Mouse (Mus musculus): ENCODE measurements around the gene Ercc6l.

Ercc6l gene

DNA sequence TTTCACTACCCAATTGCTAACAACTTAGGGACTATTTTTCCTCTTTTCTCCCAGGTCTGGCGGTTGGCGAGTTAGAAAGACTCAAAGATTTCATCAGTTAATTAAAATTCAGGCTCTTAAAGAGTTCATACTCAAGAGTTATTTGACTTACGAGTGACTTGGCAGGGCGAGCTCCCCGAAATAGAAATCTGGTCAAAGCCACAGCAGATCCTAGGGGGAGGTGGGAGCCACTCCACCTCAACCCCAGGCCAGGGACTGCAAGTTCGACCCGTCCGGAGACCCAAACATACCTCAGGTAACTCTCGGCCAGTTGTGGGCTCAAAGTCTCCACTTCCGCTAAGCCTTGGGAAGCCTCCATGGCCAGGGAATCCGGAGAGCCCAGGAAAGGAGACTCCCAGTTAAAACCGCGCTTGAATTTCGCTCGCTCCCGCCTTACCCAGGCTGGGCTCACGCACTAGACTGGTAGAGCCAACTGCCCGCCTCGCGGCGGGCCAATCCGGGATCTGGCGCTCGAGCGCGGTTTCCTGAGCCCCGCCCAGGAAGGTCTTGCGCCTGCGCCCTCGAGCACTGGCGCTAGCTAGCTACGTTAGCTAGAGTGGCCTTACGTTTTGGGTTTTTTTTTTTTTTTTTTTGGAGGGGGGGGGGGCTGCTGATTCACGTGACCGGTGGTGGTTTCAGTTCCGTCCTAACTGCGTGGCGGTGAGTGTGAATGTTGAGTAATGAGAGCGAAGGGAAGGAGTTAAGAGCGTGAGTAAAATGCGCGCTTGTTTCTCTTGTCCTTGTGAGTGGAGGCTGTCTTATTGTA, at the start of gene Ercc6l:
TSS of gene Ercc6l (minus strand) at position 474 of the 805 bp plus-strand sequence.
- DNase-seq (ENCODE audit: low spot score) = peak; percentile 73

- no peak for DNase-seq (ENCODE audit: low spot score)
Measured at GRCm38 (mm10) chrX:102190840-102191239, 33.9 kb upstream of the Ercc6l start.

DNA sequence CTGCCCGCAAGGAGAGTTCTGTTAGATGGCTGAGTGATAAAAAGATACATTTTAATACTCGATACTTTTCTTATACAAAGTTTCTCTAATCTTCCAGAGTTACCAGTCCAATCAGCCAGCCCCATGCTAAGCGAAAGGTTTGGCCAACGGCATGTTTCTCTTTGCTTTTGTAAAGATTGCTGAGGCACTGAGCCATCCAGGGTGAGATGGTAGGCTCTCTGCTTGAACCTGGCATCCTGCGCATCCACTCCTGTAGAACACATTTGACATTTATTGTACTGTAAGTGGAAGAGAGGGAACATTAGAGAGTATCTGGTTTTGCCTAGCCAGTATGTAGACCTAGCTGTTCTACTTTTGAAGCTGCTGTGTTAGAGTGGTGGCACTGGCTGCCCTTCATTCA, 32.7 kb upstream of the Ercc6l start:
- no peak for DNase-seq (ENCODE audit: low spot score)

DNA sequence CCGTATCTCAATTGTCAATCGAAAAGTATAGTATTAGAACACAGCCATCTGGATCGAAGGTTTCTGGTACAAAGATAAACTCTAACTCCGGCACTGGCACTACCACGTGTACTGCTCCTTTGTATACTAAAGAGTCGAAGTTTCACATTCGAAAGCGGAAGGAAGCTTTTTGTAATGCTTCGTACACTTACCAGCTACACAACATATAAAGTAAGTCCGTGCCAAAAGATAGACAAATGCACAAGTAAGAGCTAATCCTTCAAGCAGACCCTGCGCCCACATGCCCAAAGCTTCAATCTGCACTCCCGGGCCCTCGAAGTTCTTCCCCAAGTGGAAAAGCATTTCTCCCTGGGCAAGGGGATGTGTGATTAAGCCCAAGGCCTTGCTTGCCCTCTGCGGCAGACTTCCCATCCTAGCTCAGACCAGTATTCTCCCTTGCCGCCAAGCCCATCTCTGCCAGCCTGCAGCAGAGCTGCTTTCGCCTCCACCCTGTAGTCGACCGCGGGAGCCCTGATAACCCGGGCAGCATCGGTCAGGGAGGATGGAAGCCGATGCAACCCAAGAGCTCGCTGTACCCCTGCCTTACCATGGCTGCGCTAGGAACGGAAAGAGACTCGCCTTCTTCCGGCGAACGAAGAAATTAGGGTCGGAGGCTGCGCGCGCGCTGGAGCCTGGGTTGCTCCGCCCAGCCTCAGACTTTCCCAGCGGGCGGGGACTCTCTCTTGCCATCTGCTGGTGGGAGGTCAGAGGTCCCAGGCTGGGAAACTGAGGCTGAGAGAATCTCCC, 32.0 kb upstream of the Ercc6l start, which contains the start of gene Rps4x:
TSS of gene Rps4x (minus strand) at position 683 of the 786 bp plus-strand sequence.
- peak; percentile 38 for DNase-seq (ENCODE audit: low spot score)

DNA sequence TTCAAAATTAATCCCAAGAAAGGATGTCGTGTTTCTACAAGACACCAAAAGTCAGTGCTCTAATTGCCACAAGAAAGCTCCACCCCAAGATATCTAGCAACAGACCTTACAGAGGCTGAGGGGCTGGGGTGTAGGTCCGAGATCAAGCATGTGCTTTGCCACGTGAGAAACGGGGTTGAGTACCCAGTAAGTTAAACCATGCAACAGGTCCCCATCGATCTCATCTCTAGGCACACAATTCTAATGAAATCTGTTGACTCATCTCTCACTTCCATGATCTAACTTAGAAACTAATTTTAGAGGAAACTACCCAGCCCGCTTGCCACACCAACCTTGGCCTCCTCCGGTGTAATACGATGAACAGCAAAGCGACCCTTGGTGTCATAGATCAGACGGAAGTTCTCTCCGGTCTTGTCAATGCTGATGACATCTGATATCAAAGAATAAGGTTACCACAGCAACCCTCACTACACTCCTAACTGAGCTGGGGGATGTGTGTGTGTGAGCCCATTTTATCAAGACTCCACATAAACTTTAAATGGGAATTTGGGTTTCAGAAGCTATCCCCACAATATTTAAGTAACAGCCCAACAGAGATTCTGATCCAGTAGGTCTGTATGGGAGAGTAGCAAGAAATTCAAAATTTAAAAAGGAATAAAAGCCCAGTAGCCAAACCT, 30.3 kb upstream of the Ercc6l start:
- no peak for DNase-seq (ENCODE audit: low spot score)

DNA sequence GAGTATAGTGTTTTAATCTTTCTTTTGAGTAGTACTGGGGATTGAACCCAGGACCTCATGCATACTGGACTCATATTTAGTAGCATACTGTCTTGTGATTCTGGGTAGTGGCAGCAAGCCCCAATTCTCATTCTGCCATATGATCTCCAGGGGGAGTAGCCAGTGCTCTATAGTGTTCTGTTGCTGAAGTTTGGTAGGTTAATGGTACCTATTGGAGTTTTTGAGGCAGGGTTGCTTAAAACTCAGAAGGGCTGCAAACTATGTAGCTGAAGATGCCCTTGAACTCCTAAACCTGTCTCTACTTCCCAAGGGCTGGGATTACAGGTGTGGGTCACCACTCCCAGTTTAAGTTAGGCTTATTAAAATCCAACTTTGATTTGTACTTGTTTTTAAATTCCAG, 25.7 kb upstream of the Ercc6l start:
- no peak for DNase-seq (ENCODE audit: low spot score)

DNA sequence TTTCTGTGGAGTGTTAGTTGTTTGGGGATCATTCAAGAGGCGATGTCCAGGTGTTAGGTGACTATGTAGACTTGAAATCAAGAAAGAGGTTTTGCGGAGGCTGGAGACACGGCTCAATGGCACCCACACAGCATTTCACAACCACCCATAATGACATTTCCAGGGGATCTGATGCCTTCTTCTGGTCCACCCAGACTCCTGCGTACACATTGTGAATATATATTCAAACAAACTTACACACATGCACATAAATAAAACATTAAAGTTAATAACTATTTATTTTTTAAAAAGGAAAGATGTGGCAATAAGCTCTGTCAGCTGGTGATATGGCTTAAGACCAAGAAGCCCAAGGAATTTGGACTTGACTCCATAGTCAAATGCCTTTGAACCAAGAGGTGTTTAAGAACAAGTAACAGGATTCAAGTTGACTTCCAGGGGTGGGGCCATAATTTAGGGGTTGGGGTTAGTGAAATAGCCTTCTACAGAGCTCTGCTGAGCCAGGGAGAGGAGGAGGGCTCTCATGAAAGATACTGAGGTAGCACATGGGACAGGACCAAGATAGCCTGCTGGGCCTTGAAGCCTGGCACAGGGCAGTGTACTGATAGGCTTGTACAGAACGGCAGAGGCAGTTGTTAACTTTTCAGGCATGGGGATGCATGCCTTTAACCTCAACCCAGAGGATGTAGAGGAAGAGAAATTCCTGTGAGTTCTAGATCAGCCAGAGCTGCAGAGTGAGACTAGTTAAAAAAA, 18.8 kb upstream of the Ercc6l start:
- no peak for DNase-seq (ENCODE audit: low spot score)

DNA sequence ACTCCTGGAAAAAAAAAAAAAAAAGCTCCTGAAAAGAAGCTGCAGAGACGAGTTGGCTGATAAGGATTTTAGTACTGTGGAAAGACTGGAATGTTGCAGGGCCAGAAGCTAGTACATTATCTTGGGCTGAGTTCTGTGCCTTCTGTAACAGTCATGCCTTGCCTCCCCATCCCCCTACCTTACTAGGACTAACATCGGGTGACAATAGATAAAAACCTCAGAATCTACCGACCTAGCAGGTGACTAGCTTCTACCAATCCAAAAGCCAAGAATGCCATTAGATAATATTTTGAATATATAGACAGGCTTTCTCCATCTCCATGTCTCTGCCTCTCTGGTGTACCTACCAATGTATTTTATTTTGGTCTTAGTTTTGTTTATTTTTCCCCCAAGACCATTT, 14.0 kb upstream of the Ercc6l start:
- DNase-seq (ENCODE audit: low spot score) = no peak

- DNase-seq (ENCODE audit: low spot score) = no peak
Measured at GRCm38 (mm10) chrX:102170135-102170534, 13.2 kb upstream of the Ercc6l start.

- no peak for DNase-seq (ENCODE audit: low spot score)
Measured at GRCm38 (mm10) chrX:102169724-102170123, 12.8 kb upstream of the Ercc6l start.

DNA sequence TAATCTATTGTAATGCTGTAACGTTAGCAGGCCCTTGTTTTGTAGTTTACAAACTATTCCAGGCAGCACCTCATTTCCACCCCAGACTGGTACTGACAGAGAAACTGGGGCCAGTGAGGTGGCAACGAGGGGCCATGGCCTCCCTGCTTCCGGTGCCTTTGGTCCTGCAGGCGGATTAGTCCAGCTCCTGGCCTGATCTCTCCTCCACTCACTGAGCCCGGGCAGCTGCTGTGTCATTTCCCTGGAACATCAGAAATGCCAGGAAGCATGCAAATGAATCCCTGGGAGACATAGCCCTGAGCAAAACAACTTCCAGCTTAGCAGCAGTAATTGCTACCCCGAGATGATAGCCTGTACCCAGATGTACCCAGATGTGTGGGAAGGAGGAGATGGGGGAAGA, 10.1 kb upstream of the Ercc6l start:
- DNase-seq (ENCODE audit: low spot score) = no peak

DNA sequence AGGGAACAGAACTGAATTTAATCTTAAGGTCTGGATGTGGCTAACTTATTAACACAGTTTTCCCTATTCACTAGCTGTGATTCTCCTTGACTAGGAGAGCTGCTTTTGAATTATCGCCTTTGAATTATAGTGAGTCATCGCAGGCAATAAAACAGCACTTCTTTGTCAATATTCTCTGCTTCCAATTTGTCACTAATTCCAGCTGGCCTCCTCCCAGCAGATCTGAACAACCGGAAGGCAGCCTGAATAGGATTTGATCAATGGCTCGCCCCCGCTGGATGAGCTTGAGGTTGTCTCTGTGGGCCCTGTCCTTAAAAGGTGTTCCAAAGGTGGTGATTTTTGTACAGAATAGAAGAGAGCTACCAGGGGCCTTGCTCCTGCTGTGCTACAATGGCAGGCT, 9.6 kb upstream of the Ercc6l start:
- DNase-seq (ENCODE audit: low spot score) = no peak

- DNase-seq (ENCODE audit: low spot score) = no peak
Measured at GRCm38 (mm10) chrX:102163529-102163928, 6.6 kb upstream of the Ercc6l start.

GRCm38 (mm10) chrX:102163096-102163495, 6.2 kb upstream of the Ercc6l start:
- no peak for DNase-seq (ENCODE audit: low spot score)

DNA sequence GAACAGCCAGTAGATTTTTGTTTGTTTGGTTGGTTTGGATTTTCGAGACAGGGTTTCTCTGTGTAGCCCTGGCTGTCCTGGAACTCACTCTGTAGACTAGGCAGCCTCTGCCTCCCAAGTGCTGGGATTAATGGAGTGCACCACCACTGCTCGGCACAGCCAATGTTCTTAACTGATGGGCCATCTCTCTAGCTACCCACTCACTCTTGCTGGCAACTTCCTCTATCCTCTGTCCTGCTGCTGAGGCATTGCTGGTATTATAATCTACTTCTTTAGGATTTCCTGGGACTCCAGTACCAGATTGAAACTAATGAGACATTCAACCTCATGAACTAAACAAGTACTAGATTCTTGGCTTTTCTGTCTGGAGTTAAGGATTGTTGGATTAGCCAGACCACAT, 3.6 kb upstream of the Ercc6l start:
- no peak for DNase-seq (ENCODE audit: low spot score)

GRCm38 (mm10) chrX:102159778-102160177, 2.9 kb upstream of the Ercc6l start:
- no peak for DNase-seq (ENCODE audit: low spot score)

DNA sequence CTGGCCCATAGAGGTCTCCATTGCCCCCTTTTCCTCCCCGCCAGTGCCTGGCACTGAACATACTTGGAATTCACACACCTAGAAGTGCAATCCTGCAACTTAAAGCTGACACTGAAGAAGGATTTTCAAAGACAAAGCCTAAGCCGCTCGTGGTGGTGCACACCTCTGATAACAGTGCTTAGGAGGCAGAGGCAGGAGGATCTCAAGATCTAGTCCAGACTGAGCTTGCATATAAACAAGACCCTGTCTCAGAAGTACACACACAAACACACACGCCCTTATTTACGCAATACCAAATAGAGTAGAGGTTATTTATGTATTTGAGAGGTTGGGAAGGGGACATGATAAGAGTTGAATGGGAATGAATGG, 516 bp upstream of the Ercc6l start:
- DNase-seq (ENCODE audit: low spot score) = peak; percentile 8

- DNase-seq (ENCODE audit: low spot score) = no peak
Measured at GRCm38 (mm10) chrX:102141157-102141556, 15.7 kb downstream of the Ercc6l start.

GRCm38 (mm10) chrX:102121321-102121720, 35.6 kb downstream of the Ercc6l start:
- no peak for DNase-seq (ENCODE audit: low spot score)

DNA sequence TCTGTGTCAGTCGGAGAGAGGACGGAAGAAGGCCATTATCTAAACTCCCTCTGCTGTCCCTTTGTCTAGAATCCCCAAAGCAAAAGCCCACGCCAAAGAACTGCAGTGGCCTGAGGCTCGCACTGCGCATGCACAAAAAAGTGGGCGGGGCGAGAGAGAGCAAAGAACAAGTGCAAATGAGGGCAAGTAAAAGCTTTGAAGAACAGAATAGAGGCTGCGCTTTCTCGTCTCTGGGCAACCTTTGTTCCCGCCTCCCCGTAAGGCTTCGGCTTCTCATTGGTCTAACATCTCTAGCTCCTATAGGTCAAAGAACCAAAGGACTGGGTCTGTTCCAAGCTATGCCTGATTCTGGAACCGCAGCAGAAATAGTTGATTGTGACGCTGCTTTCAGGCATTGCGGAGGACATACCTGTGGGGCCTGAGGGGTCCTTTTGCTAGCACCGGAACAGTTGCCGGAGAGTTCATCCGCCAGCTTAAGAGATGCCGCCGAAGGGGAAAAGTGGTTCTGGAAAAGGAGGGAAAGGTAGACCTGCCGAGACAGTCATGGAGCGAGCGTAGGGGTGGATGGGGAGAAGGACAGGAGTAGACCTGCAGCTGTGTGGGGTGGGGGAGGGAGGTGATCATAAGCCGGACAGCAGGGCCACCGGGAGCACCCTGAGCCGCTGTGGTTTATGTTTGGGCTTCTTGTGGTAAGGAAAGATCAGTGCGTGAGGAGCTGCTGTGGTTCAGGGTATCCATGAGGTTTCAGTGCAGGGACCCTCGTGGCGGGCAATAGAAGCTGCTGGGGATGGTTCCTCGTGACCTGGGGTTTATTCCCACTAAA, 37.6 kb downstream of the Ercc6l start, which contains the start of gene Pin4:
TSS of gene Pin4 (plus strand) at position 406 of the 823 bp plus-strand sequence.
- peak; percentile 96 for DNase-seq (ENCODE audit: low spot score)

GRCm38 (mm10) chrX:102115676-102116075, 41.2 kb downstream of the Ercc6l start:
- peak; percentile 17 for DNase-seq (ENCODE audit: low spot score)

Data from left cerebral cortex, adult 11 months (tissue).